Mouse (Mus musculus): Measurements from ENCODE around the gene Dock4.

Gene Dock4

DNA sequence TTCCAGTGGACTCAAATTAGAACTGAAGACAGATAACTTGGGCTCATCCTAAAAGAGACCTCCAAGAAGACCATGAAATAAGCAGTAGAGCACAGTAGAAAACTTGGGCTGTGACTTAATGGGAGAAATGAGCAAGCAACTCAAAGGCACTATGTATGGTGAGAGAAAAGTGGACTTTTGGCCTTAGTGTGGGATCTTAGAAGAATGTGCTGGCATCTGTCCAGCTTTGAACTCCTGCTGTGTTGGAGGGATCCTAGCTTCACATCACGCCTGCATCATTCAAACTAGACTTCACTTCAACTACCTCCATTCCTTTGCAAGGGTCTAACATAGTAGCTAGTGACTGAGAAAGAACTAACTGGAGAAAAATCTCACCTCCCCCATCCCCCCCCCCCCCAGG lies 443.1 kb downstream of the Dock4 start:
- 54% methylated on average over 1 of the region's 1 CpGs for WGBS

DNA sequence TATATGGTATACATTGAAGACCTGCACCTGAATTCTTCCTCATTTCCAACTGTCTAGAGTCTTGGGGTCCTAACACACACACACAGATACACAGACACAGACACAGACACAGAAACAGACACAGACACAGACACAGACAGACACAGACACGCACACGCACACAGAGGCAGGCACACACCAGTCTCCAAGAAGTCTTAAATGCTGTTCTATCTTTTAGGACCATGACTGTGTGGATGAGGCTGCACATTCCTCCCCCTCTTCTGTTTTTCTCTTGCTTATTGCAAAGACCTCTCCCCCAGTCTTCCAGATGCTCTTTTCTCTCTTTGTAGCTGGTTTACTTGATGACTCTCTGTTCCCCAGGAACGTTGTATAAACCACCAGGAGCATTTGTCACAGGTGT lies 443.8 kb downstream of the Dock4 start:
- 89% methylated on average over 3 of the region's 3 CpGs for WGBS

DNA sequence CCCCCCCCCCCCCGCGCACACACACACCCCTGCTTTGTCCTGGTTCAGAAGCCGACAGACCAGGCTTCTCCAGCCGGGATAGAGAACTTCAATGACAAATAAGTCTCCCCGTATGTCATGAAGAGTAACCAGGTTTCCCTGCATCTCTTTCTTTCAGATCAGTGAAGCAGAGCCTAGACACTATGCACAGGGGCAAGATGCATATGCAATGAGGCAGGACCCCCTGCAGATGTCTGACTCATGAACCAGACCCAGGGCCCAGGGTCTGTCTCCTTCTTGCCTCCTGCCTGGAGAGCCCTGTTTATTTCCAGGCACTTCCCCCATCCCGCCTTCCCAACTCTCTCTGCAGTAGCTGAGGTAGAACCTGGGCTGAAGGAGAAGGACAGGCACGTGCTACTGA lies 448.0 kb downstream of the Dock4 start:
- 69% methylated on average over 5 of the region's 7 CpGs for WGBS

DNA sequence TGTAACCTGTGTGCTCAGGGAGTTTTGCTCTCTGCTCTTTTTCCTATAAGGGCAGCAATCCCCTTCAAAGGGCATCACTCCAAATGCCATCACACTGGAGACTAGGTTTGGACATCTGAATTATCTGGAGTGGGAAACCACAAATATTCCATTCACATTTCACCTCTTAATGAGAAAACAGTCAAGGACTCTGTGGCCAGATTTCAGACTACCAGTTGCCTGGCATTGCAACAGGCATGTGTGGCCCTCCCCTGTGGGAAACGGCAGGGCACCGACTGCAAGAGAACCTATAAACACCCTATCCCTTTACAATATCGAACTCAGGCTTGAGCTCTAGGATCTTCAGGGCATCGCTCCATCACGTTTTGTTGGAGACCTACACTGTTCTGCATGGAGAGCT lies 448.9 kb downstream of the Dock4 start:
- 87% methylated on average over 5 of the region's 5 CpGs for WGBS
